Mouse (Mus musculus) spleen, adult 10 weeks (tissue): ENCODE measurements around the gene Ankrd2. TPM values are rescaled to one million over a fixed set of nuclear protein-coding genes. Genes with fewer than 3 reads are reported as not detected.

ENCODE experiments used
- polyA plus RNA-seq: library from polyadenylated mRNA; stranded (reverse); fragments of 350-450 nt; fragmentation: Illumina TruSeq; extraction: RNeasy Lipid Tissue Mini Kit (QIAGEN cat#74804); gene quantifications from one replicate; pipeline ENCODE4 v1.2.3, GENCODE M21; 2015; ENCODE audit warnings: low replicate concordance; ENCODE audit not compliant: insufficient read depth

Ankrd2 gene
- 1.9 TPM for polyA plus RNA-seq

DNA sequence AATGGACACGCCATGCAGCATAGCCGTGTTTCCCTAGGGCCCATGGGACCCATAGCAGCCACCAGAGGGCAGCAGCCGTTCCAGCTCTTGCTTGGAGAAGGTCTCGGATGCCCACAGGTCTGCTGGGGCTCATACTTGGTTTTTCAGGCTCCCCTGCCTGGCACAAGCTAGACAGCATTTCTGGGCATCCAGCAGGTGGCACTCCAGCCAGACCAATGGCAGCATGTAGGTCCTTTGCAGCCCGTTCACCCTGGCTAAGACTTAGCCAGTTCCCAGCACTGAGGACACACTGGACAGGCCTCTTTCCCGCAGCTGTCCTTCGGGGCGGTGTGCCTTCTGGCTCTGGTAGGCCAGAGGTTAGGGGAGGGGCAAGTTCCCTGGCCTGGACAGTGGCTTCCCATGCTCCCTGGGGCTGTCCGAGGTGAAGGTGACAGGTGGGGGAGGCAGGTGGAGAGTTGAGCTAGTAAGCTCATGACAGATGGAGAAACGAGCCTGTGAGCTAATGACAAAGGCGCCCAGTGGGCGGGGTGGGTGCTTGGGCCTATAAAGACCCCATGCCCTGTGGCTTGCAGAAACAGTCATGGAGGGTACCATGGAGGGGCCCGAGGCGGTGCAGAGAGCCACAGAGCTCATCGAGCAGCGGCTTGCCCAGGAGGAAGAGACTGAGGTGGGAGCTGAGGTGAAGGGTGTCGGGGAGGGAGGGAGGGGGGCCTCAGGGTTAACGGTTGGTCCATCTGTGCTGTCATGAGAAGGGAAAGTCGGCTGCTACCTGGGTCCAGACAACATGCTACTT lies at the start of gene Ankrd2:
Ankrd2 (plus strand) TSS at position 545 of the 793 bp plus-strand sequence.

DNA sequence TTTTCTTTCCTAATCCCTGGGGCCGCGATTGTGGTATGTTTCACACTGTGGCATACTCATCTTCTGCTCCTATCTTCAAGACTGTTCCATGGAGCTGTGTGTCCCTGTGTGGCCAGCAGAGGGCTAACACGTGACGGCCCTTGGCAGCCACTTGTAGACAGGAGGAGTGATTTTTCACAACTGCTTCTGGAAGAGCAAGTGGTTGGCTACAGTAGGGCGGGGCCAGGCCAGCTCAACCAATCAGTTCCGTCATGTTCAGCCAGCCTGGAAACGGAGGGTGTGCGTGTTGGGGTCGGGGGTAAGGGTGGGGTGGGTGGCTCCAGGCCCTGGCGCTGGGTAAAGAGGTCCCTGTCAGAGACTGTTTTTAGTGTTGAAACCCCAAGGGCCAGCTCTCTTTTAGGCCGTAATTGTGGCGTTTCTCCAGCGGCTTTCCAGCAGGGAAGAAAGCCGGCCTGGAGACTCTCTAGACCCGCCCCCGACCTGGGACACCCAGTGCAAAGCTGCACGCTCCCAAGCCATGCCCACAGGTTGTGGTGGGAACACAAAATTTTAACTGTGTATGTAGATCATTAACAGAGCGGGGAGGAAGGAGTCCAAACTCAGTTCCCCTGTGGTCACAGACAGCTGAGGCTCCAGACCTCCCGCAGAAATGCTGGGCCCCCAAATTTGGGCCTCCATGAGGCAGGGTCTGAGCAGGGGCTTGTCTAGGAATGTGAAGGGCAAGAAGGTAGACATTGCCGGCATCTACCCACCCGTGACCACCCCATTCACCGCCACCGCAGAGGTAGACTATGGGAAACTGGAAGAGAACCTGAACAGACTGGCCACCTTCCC lies 9.7 kb downstream of the Ankrd2 start, which contains the start of gene Hoga1:
Hoga1 (plus strand) TSS at position 342 of the 834 bp plus-strand sequence.

DNA sequence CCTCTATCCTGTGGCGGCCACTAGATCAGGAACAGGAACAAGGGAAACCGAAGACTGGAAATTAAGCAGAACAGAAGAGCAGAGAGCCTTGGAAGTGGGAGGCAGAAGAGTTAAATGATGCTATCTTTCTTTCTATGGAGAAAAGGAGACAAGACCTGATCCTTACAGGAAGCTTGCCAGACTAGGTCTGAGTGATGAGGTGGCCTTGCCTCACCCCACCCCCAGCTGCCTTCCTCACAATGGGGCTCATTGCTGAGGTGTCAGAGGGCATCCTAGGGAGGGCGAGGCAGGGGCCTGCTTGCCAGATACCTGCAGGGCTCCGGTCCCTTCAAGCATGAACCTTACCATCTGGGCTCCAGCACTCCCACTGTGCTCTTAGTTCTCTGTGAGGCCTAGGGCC lies 16.1 kb downstream of the Ankrd2 start, which contains the start of gene 4933411K16Rik:
4933411K16Rik (plus strand) TSS at position 301 of the 400 bp plus-strand sequence.

DNA sequence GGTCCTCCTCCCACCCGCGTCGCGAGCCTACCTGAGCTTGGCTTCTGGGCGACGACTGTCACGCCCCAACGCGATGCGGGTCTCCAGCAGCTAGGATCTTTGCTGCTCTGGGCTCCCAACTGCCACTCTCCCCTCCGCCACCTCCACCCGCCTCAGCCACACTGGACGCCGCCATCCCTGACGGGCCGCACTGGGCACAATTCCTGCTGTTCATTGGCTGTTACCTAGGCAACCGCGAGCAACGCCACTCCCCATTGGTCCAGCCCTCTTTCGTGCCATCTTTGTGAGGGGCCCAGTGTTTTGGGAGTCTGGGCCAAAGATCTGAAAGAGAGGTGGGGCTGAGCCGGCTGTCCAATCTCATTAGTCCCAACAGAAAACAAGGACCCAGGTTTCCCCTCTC lies 50.4 kb downstream of the Ankrd2 start, which contains the start of gene Morn4:
Morn4 (minus strand) TSS at position 192 of the 400 bp plus-strand sequence.

DNA sequence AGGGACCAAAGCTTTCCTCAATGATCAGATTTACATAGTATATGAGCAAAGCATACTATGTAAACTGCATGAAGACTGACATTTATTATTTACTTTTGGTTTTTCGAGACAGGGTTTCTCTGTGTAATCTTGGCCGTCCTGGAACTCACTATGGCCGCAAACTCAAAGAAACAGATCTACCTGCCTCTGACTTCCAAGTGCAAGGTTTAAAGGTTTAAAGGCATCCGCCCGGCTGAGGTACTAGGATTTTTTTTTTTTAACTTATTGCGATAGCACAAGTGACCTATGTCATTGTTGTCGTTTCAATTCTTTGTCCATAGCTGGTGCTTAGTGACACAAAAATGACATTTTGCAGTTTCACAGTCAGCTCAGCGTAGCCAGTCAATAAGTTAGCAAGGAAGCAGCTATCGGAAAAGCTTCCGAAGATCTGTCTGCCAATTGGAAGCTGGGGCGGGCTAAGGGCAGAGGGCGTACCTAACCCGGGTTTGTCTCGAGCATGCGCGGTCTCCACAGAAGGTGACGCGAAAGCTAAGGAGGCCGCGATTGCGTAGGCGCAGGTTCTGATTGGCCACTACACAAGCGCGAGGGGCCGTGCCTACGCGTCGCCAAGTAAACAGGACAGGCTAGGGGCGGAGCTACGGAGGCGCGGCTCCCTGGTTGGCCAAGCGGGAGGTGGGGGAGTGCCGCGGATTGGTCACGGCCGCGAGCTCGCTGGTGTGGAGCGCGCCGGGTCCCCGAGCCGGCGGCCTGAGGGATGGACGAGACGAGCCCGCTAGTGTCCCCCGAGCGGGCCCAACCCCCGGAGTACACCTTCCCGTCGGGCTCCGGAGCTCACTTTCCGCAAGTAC lies 54.2 kb downstream of the Ankrd2 start, which contains the start of gene Pi4k2a:
Pi4k2a (plus strand) TSS at position 723 of the 848 bp plus-strand sequence.

Other genes starting within 250 kb of the Ankrd2 start
- 21.3 TPM for gene Arhgap19, start 234.0 kb upstream of the Ankrd2 start, polyA plus RNA-seq
- 5.9 TPM for gene Frat1, start 206.0 kb upstream of the Ankrd2 start, polyA plus RNA-seq
- 6.5 TPM for gene Frat2, start 187.9 kb upstream of the Ankrd2 start, polyA plus RNA-seq
- gene Rrp12, start 139.8 kb upstream of the Ankrd2 start, polyA plus RNA-seq = 6.1 TPM
- 103 TPM for gene Pgam1, start 124.1 kb upstream of the Ankrd2 start, polyA plus RNA-seq
- gene Exosc1, start 102.6 kb upstream of the Ankrd2 start, polyA plus RNA-seq = 43.0 TPM
- 57.5 TPM for gene Zdhhc16, start 102.5 kb upstream of the Ankrd2 start, polyA plus RNA-seq
- 44.2 TPM for gene Mms19, start 54.8 kb upstream of the Ankrd2 start, polyA plus RNA-seq
- gene Ubtd1, start 54.2 kb upstream of the Ankrd2 start, polyA plus RNA-seq = 2.3 TPM
- 1.3 TPM for gene Hoga1, start 9.6 kb downstream of the Ankrd2 start, polyA plus RNA-seq
- 0.23 TPM for gene 4933411K16Rik, start 16.2 kb downstream of the Ankrd2 start, polyA plus RNA-seq
- gene Morn4, start 50.4 kb downstream of the Ankrd2 start, polyA plus RNA-seq = 0.28 TPM
- gene Pi4k2a, start 54.5 kb downstream of the Ankrd2 start, polyA plus RNA-seq = 19.3 TPM
- 8.0 TPM for gene Avpi1, start 93.1 kb downstream of the Ankrd2 start, polyA plus RNA-seq
- 42.8 TPM for gene Marveld1, start 111.4 kb downstream of the Ankrd2 start, polyA plus RNA-seq
- gene Zfyve27, start 128.0 kb downstream of the Ankrd2 start, polyA plus RNA-seq = 30.0 TPM
- gene Sfrp5, start 166.3 kb downstream of the Ankrd2 start, polyA plus RNA-seq = not detected
- gene Golga7b, start 211.6 kb downstream of the Ankrd2 start, polyA plus RNA-seq = not detected